Mouse (Mus musculus): ENCODE data around the gene Gm2916. TPM values are rescaled to one million over a fixed set of nuclear protein-coding genes. Genes with fewer than 3 reads are reported as not detected.

The Gm2916 gene
- polyA plus RNA-seq (2014; fragmentation: Illumina TruSeq; extraction: RNeasy Lipid Tissue Mini Kit (QIAGEN cat#74804); ENCODE audit: low read depth, low replicate concordance) = not detected

GRCm38 (mm10) chr14:3883872-3884271, at the start of gene Gm2916:
Gm2916 (plus strand) TSS chr14:3884172.

GRCm38 (mm10) chr14:3845945-3846344, 38.0 kb upstream of the Gm2916 start, which contains the start of gene Gm3033:
Gm3033 (plus strand) TSS chr14:3846245.

DNA sequence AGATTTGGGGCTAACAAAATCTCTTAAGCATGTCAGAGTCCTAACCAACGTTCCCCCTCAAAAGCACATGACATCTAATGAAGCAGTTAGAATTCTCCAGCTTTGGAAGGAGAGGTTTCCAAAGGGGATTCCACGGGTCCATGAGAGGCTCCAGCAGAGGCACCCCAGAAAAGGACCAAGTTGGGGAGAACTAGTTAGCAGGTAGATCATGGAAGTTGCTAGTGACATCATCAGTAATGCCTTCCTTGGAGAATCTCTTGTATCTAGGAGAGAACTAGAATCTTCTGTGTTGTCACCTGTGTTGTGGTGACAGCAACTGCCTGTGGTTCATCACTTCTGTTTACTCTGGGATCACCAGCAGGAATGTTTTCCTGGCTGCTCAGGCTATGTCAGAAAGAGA, 47.5 kb downstream of the Gm2916 start, which contains the start of gene Gm3029:
Gene Gm3029 (plus strand): TSS at position 301 of the 400 bp plus-strand sequence.

DNA sequence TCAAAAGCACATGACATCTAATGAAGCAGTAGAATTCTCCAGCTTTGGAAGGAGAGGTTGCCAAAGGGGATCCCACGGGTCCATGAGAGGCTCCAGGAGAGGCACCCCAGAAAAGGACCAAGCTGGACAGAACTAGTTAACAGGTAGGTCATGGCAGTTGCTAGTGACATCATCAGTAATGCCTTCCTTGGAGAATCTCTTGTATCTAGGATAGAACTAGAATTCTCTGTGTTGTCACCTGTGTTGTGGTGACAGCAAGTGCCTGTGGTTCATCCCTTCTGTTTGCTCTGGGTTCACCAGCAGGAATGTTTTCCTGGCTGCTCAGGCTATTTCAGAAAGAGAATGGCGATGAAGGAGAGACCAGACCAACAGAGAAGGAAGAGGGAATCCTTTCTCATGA, 79.3 kb downstream of the Gm2916 start, which contains the start of gene Gm3095:
Gene Gm3095 (plus strand): TSS at position 301 of the 400 bp plus-strand sequence.

Other genes with a start within 250 kb of the Gm2916 start
- not detected for gene Gm3012, start 249.7 kb upstream of the Gm2916 start, polyA plus RNA-seq (2014; fragmentation: Illumina TruSeq; extraction: RNeasy Lipid Tissue Mini Kit (QIAGEN cat#74804); ENCODE audit: low read depth, low replicate concordance)
- gene Gm3020, start 232.1 kb upstream of the Gm2916 start, polyA plus RNA-seq (2014; fragmentation: Illumina TruSeq; extraction: RNeasy Lipid Tissue Mini Kit (QIAGEN cat#74804); ENCODE audit: low read depth, low replicate concordance) = not detected
- gene Gm3043, start 195.4 kb upstream of the Gm2916 start, polyA plus RNA-seq (2014; fragmentation: Illumina TruSeq; extraction: RNeasy Lipid Tissue Mini Kit (QIAGEN cat#74804); ENCODE audit: low read depth, low replicate concordance) = not detected
- not detected for gene Gm3002, start 74.1 kb upstream of the Gm2916 start, polyA plus RNA-seq (2014; fragmentation: Illumina TruSeq; extraction: RNeasy Lipid Tissue Mini Kit (QIAGEN cat#74804); ENCODE audit: low read depth, low replicate concordance)
- gene Gm3033, start 37.9 kb upstream of the Gm2916 start, polyA plus RNA-seq (2014; fragmentation: Illumina TruSeq; extraction: RNeasy Lipid Tissue Mini Kit (QIAGEN cat#74804); ENCODE audit: low read depth, low replicate concordance) = not detected
- gene Gm3029, start 47.6 kb downstream of the Gm2916 start, polyA plus RNA-seq (2014; fragmentation: Illumina TruSeq; extraction: RNeasy Lipid Tissue Mini Kit (QIAGEN cat#74804); ENCODE audit: low read depth, low replicate concordance) = not detected
- gene Gm3095, start 79.4 kb downstream of the Gm2916 start, polyA plus RNA-seq (2014; fragmentation: Illumina TruSeq; extraction: RNeasy Lipid Tissue Mini Kit (QIAGEN cat#74804); ENCODE audit: low read depth, low replicate concordance) = not detected
- not detected for gene Gm3099, start 114.2 kb downstream of the Gm2916 start, polyA plus RNA-seq (2014; fragmentation: Illumina TruSeq; extraction: RNeasy Lipid Tissue Mini Kit (QIAGEN cat#74804); ENCODE audit: low read depth, low replicate concordance)
- gene Gm5796, start 139.8 kb downstream of the Gm2916 start, polyA plus RNA-seq (2014; fragmentation: Illumina TruSeq; extraction: RNeasy Lipid Tissue Mini Kit (QIAGEN cat#74804); ENCODE audit: low read depth, low replicate concordance) = not detected
- not detected for gene Gm3115, start 199.9 kb downstream of the Gm2916 start, polyA plus RNA-seq (2014; fragmentation: Illumina TruSeq; extraction: RNeasy Lipid Tissue Mini Kit (QIAGEN cat#74804); ENCODE audit: low read depth, low replicate concordance)
- gene Gm8108, start 226.4 kb downstream of the Gm2916 start, polyA plus RNA-seq (2014; fragmentation: Illumina TruSeq; extraction: RNeasy Lipid Tissue Mini Kit (QIAGEN cat#74804); ENCODE audit: low read depth, low replicate concordance) = not detected